Mouse (Mus musculus) testis, adult 2 months (tissue): Measurements from ENCODE around the gene Epb41l2. TPM values are rescaled to one million over a fixed set of nuclear protein-coding genes. Genes with fewer than 3 reads are reported as not detected.

Experiments
- H3K27ac ChIP-seq: fragments of 200-500 bp; 2 replicates; pipeline ENCODE4 v1.5.1; 2012; ENCODE audit warnings: low read depth, low read length; ENCODE audit not compliant: control insufficient read depth, insufficient read depth
- H3K27me3 ChIP-seq: fragments of 200-500 bp; 2 replicates; pipeline ENCODE4 v1.6.1; 2012; ENCODE audit warnings: mild to moderate bottlenecking, low read length, moderate library complexity; ENCODE audit not compliant: control insufficient read depth, insufficient read depth
- H3K36me3 ChIP-seq: fragments of 200-500 bp; 2 replicates; pipeline ENCODE4 v1.6.1; 2012; ENCODE audit warnings: mild to moderate bottlenecking, low read length; ENCODE audit not compliant: control insufficient read depth, insufficient read depth
- H3K4me1 ChIP-seq: fragments of 200-500 bp; 2 replicates; pipeline ENCODE4 v1.6.1; 2012; ENCODE audit warnings: low read length; ENCODE audit not compliant: control insufficient read depth, insufficient read depth
- H3K4me3 ChIP-seq: fragments of 200-500 bp; 2 replicates; pipeline ENCODE4 v1.5.1; 2012; ENCODE audit warnings: low read depth, mild to moderate bottlenecking, low read length, moderate library complexity, mixed read lengths; ENCODE audit not compliant: control insufficient read depth
- CTCF ChIP-seq: fragments of 200-500 bp; IDR thresholded peaks from 2 replicates; pipeline ENCODE4 v1.5.1; 2012; ENCODE audit warnings: low read depth, mild to moderate bottlenecking, inconsistent platforms, low read length, moderate library complexity; ENCODE audit not compliant: control insufficient read depth, insufficient read depth, insufficient replicate concordance
- POLR2A ChIP-seq: fragments of 200-500 bp; IDR thresholded peaks from 2 replicates; pipeline ENCODE4 v1.6.1; 2012; ENCODE audit warnings: low read depth, mild to moderate bottlenecking, inconsistent platforms, low read length, moderate library complexity; ENCODE audit not compliant: control insufficient read depth
- polyA plus RNA-seq: library from polyadenylated mRNA; depleted of rRNA; stranded (reverse); fragments of >200 nt; gene quantifications from 2 replicates; pipeline ENCODE4 v1.2.3, GENCODE M21; 2012

Epb41l2 gene
- polyA plus RNA-seq, 1 experiment, result 162 TPM

DNA sequence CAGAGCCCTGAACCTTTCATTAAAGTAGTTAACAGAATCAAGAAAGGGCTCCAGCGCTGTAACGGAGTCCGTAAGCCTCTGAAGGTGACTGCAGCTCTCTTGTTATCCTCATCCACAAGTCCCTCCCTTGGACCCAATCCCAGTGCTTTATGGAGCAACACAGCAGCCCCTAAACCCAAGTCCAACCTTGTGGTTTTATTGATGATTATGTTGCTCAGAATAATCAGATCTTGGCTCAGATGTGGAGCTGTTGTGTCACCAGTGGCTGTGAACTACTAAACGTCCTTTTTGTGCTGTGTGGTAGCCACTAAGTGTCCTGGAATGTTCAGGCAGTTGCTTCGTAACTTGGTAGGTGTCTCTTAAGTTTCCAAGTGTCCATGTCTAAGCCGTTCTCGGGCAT, 33.2 kb downstream of the Epb41l2 start:
- no peaks in the 10 kb centered on the region for H3K36me3 ChIP-seq
- H3K27ac ChIP-seq, result no peak overlapping the region
- no peak overlapping the region for H3K4me3 ChIP-seq
- no peaks in the 10 kb centered on the region for H3K4me1 ChIP-seq
- TF ChIP-seq POLR2A, result no peak
- no peak for TF ChIP-seq CTCF
- H3K27me3 ChIP-seq, result no peaks in the 10 kb centered on the region

DNA sequence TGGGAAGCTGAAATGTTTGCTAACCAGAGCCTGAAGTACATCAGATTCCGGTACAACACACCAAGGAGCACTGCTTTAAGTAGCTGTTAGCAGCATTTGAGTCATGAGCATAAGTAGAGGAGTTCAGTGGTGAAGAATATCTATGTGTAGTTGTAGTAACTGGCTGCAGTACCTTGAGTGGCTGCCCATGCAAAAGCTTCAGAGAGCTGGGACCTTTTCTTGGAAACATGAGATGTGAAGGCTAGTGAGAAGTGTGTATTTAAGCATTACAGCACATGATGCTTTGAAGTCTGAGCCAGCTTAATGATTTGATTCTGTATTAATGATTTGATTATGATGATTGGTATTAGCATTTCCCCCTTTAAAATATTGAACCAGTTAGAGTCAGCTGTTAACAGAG, 34.1 kb downstream of the Epb41l2 start:
- Histone ChIP-seq H3K27ac (no peak overlapping the region), H3K36me3 (no peaks in the 10 kb centered on the region), H3K4me1 (no peaks in the 10 kb centered on the region), H3K27me3 (no peaks in the 10 kb centered on the region), H3K4me3 (no peak overlapping the region)
- TF ChIP-seq CTCF (no peak), POLR2A (no peak)

DNA sequence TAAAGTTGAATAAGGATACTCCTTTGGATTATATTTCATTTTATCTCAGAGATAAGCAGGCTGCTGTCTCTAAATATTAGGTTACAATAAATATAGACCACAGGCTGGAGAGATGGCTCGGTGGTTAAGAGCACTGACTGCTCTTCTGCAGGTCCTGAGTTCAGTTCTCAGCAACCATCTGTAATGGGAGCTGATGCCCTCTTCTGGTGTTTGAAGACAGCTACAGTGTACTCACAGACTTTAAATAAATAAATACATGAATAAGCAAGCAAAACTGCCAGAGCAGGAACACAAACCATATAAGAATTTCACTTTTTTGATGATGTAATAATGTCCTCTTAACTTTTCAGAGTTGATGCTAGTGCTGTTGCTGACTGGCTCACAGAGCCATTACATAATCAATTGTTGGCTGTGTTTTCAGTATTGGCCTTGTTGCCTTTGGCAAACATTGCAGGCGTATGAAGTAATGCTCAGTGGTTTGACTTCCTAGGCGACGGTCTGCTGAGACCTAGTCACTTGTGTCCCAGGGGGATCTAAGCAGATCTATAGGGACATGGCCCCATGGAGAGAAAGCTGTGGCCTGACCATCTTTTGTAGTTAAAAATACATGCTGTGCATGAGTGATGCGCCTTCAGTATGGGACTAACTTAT, 35.8 kb downstream of the Epb41l2 start:
- Histone ChIP-seq H3K4me3 (no peak overlapping the region), H3K36me3 (no peaks in the 10 kb centered on the region), H3K27me3 (no peaks in the 10 kb centered on the region), H3K4me1 (no peaks in the 10 kb centered on the region; the same call in 1 of the 2 replicates), H3K27ac (no peak overlapping the region)
- no peak for TF ChIP-seq CTCF
- TF ChIP-seq POLR2A, result no peak

DNA sequence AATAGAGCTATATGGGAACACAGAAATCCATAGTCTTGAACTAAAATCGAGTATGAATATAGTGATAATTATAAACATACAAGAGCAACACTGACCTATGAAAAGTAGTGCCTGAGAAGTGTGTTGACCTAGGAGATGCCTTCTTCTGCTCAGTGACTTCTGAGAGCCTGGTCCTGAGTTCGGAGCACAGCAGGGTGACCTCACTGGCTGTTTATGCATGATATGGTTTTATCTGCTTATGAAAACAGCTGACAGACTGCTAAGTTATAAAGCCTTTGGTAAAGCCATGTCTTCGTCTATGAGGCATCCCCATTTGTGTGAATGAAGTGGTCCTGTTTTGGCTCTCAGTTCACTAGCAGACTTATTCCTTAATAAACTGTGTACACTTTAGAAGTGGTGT, 37.3 kb downstream of the Epb41l2 start:
- Histone ChIP-seq H3K36me3 (no peaks in the 10 kb centered on the region), H3K4me3 (no peak overlapping the region), H3K27ac (no peak overlapping the region), H3K4me1 (no peaks in the 10 kb centered on the region; the same call in 1 of the 2 replicates), H3K27me3 (no peaks in the 10 kb centered on the region)
- TF ChIP-seq CTCF (no peak), POLR2A (no peak)

DNA sequence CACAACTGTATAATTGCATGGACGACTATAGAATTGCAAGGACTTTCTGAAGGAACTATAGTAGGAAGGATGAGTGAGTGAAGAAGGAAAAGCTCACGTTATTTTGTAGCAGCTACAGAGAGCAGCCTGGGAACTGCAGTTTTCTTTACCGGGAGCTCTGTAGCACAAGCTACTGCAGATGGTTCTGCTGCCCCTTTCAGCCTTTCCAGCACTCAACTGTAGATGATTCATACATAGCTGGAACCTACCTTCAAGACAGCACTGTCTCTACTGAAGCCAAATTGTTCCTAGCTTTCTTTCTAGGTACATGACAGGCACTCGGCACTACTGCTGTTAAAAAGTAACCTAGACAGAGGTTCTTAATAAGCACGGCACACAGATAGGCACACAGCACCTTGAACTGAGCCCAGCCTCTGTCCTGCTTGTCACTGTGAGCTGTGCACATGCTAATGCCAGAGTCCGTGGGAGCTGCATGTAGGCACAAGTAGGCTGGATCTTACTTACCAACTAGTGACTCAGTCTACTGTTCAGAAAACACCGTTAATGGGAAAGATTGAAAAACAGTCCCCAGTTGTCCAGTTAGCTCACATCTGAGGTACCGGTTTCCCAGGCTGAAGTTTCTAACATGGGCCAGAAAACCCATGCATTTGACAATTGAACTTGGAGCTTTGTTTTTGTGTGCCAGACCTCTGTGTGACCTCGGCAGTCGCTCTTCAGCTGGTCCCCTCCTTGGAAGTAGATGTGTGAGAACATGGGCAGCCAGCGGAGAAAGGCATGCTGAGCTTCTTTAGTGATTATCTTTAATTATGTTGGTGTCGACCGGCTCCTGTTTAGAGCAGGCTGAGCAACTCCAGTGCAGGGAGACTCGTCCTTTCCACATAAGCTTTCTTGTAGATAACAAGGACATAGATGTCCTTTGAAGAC, 38.4 kb downstream of the Epb41l2 start:
- TF ChIP-seq CTCF (no peak), POLR2A (no peak)
- H3K4me1 ChIP-seq, result no peaks in the 10 kb centered on the region; the same call in 1 of the 2 replicates
- no peak overlapping the region for H3K4me3 ChIP-seq
- H3K27ac ChIP-seq, result no peak overlapping the region
- no peaks in the 10 kb centered on the region for H3K36me3 ChIP-seq
- H3K27me3 ChIP-seq, result no peaks in the 10 kb centered on the region

DNA sequence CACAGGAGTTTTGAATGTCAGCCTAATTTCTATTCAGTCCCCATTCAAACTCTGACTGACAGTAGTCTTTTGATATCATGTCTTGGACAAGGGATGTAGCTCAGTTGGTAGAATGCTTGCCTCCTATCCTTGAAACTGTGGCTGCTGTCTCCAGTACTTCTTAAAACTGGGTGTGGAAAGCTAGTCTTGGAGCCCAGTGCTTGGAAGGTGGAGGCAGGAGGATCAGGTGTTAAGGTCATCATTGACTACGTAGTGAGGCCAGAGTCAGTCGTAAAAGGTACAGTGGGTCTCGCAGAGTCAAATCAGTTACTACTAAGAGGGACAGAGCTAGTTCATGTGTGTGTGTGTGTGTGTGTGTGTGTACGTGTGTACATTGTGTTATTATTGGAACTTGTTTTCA, 39.4 kb downstream of the Epb41l2 start:
- no peaks in the 10 kb centered on the region; the same call in 1 of the 2 replicates for H3K4me1 ChIP-seq
- no peak overlapping the region for H3K27ac ChIP-seq
- no peak overlapping the region for H3K4me3 ChIP-seq
- H3K36me3 ChIP-seq, result no peaks in the 10 kb centered on the region
- H3K27me3 ChIP-seq, result no peaks in the 10 kb centered on the region
- TF ChIP-seq POLR2A (no peak), CTCF (no peak)

DNA sequence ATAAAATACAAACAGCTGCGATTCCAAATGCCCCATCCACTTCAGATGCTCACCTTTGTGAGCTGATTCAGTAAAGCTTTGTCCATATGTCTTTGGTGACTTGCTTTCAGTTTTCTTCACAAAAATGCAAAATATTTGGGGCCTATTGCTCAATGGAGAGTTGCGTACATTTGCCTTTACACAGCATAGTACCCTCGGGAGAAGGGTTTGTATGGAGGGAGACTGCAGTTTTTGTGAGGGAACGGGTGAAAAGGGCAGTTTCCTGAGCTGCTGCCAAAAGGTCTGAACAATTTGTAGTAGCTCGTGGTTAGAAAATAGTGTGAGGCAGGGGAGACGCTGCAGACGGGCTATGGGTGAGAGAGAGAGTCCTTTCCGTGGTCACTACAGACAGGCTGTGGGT, 40.5 kb downstream of the Epb41l2 start:
- TF ChIP-seq POLR2A, result no peak
- TF ChIP-seq CTCF, result no peak
- H3K27ac ChIP-seq, result no peak overlapping the region
- no peak overlapping the region for H3K4me3 ChIP-seq
- no peaks in the 10 kb centered on the region for H3K36me3 ChIP-seq
- peaks cover 4% of the 10 kb centered on the region; the same call in 1 of the 2 replicates for H3K4me1 ChIP-seq
- H3K27me3 ChIP-seq, result no peaks in the 10 kb centered on the region
